Mouse (Mus musculus): ENCODE results near the gene Snn.

GRCm38 (mm10) chr16:11014407-11014806 lies 46.3 kb upstream of the Snn start:
- TF ChIP-seq POLR2A (IDR thresholded peaks at IDR 0.05; ENCODE audit: borderline replicate concordance, extremely low read depth, low read depth, low read length) (no peak), CTCF (IDR thresholded peaks at IDR 0.05; ENCODE audit: insufficient read depth, low read length) (no peak)

Data from lung, adult 2 months (tissue).